Mouse (Mus musculus) spleen, postnatal 4 days (tissue): Measurements from ENCODE around the gene Gm5741.

Experiments
- DNase-seq, 2 experiments: peaks; one replicate each; pipeline ENCODE4 v3.0.0; 2022; ENCODE audit warnings: low spot score in 2 of 2

The Gm5741 gene

GRCm38 (mm10) chr8:85074167-85074566 lies 6.4 kb upstream of the Gm5741 start:
- no peak for DNase-seq

GRCm38 (mm10) chr8:85073041-85073612 lies 5.3 kb upstream of the Gm5741 start:
- peak in 1 of 2 experiments; percentile 62 for DNase-seq

DNA sequence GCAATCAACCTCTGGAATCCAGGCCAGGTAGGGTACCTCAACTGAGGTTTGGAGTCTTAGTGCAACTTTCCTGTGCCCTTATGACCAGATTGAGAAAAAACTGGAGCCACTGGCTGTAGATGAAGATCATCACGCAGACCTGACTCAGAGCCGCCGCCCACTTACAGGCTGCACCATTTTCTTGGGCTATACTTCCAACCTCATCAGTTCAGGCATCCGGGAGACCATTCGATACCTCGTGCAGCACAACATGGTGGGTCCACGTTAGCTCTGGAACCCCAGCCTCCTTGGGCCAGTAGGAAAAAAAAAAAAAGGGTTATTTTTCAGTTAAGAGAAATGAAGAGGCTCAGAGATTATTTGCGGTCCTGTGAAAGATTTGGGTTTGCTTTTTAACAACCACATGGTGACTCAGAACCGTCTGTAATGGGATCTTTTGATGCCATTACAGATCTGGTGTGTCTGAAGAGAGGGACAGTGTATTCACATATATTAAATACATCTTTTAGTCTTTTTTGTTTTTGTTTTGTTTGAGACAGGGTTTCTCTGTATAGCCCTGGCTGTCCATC lies 4.7 kb upstream of the Gm5741 start:
- DNase-seq = peak in 1 of 2 experiments; percentile 63

DNA sequence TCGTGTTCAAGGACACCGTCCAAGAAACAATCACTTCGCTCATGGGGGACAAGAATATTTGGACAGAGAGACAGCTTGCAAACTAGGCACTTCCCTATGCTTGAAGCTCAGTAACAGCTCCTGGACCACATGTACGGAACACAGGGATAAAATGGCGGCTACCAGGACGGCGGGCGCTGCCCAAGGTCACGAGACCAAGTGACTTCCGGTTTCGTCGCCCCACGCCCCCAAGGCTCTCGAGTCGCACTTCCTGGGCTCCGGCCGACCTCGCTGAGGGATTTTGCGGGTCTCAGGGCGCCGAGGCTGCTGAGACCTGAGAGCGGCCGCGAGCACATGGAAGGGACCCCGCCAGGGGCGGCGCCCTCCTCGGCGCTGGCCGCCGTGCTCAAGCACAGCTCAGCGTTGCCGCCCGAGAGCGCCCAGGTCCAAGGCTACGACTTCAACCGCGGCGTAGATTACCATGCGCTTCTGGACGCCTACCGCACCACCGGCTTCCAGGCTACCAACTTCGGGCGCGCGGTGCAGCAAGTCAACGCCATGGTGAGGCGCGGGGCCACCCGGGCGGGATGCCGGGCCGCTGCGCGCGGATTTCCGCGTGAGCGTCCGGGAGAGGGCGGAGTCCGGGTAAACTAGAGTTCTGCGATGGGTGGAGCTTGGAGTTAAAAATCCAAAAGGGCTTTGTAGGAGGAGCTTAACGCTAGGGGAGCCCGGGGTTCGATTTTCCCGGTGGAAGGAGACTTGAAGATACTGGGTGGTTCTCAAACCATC lies 3.9 kb upstream of the Gm5741 start, which contains the start of gene Dhps:
Dhps (plus strand) TSS at position 244 of the 768 bp plus-strand sequence.
- DNase-seq = peak; percentile 89 to 93

GRCm38 (mm10) chr8:85071041-85071440 lies 3.3 kb upstream of the Gm5741 start:
- no peak for DNase-seq

- no peak for DNase-seq
These were observed 627 bp downstream of the Gm5741 start for GRCm38 (mm10) chr8:85067155-85067554.

- DNase-seq = no peak
These were observed 2.6 kb downstream of the Gm5741 start for GRCm38 (mm10) chr8:85065213-85065612.

GRCm38 (mm10) chr8:85062603-85063002 lies 5.2 kb downstream of the Gm5741 start:
- no peak for DNase-seq

GRCm38 (mm10) chr8:85059879-85060616 lies 7.7 kb downstream of the Gm5741 start, which contains the start of gene Fbxw9:
TSS of gene Fbxw9 (plus strand) at chr8:85060055.
- DNase-seq = peak; percentile 79 to 87

DNA sequence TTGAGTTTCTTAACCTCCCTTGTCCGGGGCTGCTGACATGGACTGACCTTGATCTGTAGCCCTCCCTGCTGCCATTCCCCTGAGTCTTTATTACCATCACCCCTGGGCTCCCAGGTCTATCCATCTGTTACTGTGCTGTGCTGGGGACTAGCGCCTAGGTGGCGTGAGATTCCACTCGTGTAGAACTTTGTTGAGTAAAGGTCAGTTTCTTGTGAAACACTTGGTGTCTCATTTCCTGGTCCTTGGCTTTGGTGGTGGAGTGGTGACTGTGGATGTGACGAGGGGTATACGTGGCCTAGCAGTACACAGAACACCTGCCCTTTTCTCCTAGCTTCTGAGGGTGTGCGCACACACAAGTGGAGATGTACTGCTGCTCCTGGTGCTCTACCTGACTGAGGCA lies 10.4 kb downstream of the Gm5741 start:
- no peak for DNase-seq

- no peak for DNase-seq
These were observed 24.2 kb downstream of the Gm5741 start for GRCm38 (mm10) chr8:85043619-85044018.

DNA sequence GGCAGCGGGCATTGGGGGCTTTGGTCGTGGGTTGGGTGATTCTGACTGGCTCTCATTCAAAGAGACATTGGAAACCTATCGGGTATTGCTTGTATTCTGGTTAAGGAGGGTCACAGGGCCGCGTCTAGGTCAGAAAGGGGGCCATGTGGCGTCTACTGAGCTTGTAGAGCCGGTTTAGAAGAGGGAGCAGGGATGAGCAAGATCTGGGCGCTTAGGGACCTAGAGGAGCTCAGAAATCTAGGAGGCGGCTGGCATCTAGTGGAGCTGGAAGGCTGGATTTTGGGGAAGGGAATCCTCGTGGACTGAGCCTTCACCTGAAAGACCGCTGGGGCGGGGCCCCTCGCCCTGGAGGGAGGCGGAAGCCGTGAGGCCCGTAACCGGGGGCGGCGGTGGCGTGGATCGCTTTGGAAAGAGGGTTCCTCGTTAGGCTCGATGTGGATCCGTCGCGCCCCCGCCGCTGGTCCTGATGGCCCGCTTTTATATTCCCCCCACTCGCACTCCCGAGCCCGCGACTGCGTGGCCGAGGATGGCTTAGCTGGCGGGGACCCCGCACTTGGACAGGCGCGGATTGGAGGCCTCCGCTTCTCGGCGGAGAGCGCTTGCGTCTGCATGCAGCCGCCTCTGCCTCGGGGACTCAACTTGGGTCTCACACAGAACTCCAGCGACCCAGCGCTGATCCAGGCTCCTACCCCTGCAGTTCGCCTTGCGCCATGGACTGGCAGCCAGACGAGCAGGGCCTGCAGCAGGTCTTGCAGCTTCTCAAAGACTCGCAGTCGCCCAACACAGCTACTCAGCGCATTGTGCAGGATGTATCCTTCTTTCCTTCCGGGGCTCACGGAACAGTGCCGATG lies 29.9 kb downstream of the Gm5741 start:
- peak; percentile 71 to 87 for DNase-seq

DNA sequence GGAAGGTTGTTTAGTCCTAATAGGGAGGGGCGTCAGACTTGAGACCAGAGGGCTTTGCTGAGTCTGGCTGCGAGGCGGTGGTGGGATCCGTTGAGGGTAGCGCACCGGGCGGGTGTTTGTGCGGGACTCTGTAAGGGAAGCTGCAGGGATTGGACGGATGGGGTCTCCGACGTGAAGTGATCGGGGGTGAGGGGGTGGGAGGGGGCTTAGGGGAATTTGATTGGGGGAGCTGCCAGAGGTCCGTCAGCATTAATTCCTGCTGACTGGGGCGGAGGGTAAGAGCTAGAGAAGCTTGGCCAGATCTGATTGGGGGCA lies 30.5 kb downstream of the Gm5741 start:
- DNase-seq = no peak

GRCm38 (mm10) chr8:85036718-85037365 lies 30.9 kb downstream of the Gm5741 start, which contains the start of gene Tnpo2:
TSS of gene Tnpo2 (plus strand) at chr8:85036915.
- peak; percentile 86 to 89 for DNase-seq

- DNase-seq = no peak
These were observed 31.4 kb downstream of the Gm5741 start for GRCm38 (mm10) chr8:85036381-85036717.

GRCm38 (mm10) chr8:85035728-85036310 lies 32.0 kb downstream of the Gm5741 start:
- no peak for DNase-seq

GRCm38 (mm10) chr8:85035165-85035727 lies 32.5 kb downstream of the Gm5741 start:
- DNase-seq = no peak

DNA sequence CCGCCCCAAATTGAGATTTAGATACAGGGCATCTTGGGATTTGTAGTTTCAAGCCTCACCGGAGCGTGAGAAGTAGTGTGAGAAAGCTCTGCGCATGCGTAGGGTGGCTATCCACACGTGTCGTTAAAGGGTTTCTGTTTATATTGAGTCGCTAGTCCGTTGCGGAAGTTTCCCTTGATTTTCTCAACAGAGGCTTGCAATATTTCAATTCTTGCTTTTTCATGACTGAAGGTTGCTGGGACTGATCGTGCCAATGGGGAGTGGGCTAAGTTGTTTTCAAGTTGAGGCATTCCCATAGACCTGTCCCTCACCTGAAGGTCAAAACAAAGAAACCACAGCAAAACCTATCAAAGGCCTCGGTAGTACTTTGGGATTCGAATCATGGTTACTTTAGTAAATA lies 33.0 kb downstream of the Gm5741 start:
- peak; percentile 80 to 91 for DNase-seq

- peak in 1 of 2 experiments; percentile 54 for DNase-seq
These were observed 33.9 kb downstream of the Gm5741 start for GRCm38 (mm10) chr8:85033867-85034266.

GRCm38 (mm10) chr8:85032622-85033311 lies 35.0 kb downstream of the Gm5741 start:
- no peak for DNase-seq
